Mouse (Mus musculus) left cerebral cortex, adult 9 months (tissue): ENCODE measurements around the gene Hmgb2.
"Not testable (repeated sequence)": the region's sequence is repeated elsewhere in the genome, so short reads cannot be mapped to it uniquely, and the experiment has no call there.

Experiments used
- DNase-seq, 2 experiments: peaks; one replicate each; pipeline ENCODE4 v3.0.0; 2022; ENCODE audit warnings: low spot score in 2 of 2

Hmgb2 gene

DNA sequence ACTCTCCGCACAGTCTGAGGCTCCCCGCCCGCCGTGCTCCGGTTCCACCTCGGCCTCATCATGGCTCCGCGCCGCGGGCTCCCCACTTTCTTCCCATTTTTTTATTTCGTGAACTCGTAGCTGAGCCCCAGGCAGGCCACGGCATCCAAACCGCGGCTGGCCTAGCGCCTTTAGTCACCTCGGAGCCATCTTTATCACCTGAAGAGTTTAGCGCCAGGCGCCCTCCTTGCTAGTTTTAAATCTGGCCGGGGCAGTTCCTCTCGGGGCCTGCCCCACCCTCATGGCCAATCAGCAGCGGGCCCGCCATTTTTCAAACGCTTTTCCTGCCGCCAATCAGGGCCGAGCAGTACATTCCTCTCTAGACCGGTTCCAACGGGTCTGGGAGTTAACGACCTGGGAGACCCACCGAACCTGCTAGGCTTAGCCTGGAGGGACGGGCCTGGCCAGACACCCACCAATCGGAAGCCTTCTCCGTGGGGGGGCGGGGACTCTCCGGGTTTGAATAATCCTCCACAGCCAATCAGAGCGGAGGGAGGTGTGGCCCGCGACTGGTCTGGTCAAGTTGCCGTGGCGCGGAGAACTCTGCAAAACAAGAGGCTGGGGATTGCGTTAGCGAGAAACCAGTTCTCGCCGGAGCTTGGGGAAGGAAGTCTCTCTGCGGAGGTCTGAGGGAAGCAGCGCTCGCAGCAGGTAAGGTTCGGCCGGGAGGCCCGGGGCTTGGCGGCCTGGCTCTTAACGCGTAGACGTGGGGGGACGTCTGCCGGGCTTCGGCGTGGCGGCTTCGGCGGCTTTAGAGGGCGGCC is at the start of gene Hmgb2:
TSS of gene Hmgb2 (plus strand) at position 592 of the 803 bp plus-strand sequence.
- DNase-seq, result peak; percentile 99

DNA sequence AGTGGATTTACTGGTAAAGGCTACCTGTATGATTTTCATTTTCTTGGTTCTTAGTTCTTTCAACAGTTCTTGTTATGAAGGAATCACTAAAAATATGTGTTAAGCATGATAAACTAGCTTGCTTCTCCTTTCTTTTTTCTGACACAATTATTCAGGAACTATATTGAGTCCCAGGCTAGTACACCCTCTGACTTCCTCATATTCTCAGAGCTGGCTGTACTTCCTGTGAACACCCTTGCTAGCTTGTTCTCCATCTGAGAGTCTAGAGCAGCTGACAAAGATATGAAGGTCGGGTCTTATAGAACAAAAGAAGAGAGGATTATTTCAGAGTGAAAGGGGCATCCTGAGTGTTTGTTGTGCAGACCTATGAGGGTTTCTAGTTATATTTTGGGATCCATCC is 48.9 kb upstream of the Hmgb2 start:
- no peak for DNase-seq

- no peak for DNase-seq
Measured at GRCm38 (mm10) chr8:57463757-57464156, 48.0 kb upstream of the Hmgb2 start.

- DNase-seq, result no peak
Measured at GRCm38 (mm10) chr8:57468624-57469023, 43.1 kb upstream of the Hmgb2 start.

- no peak for DNase-seq
Measured at GRCm38 (mm10) chr8:57470863-57471262, 40.8 kb upstream of the Hmgb2 start.

GRCm38 (mm10) chr8:57473751-57474150 is 38.0 kb upstream of the Hmgb2 start:
- no peak for DNase-seq

DNA sequence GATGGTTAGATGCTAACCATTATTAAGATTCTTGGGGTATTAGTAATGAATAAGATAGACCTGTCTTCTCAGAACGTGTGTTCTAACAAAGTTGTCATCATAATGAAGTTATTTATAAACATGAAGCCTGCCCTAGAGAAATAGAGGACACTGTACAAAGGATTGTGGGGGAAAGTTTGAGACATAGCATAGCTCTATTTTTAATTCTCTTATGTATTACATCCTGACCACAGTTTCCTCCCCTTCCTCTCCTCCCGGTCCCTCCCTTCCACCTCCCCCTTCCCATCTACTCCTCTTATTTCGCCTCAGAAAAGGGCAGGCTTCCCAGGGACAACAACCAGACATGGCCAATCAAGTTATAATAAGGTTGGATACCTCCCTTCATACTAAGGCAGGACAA is 33.3 kb upstream of the Hmgb2 start:
- DNase-seq, result no peak

DNA sequence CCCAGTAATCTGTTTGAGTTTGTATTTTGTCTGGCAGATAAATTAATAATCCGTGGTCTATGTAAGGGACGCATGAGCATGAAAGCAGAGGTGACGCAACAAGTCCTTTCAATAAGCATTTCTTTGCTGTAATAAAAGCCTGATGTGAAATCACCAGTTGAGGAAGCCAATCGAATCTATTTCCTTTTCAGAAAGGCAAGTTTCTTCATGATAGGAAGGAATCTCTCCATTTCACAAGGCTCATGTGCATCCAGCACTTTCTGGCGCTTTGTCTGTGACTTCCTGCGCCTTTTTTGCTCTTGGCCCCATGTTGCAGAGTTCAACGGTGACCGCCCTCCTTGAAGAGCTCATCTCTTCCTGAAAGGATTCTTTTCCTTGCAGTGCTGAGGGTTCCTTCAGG is 32.0 kb upstream of the Hmgb2 start:
- no peak for DNase-seq

GRCm38 (mm10) chr8:57480606-57481005 is 31.1 kb upstream of the Hmgb2 start:
- DNase-seq, result no peak

GRCm38 (mm10) chr8:57486491-57487440 is 24.9 kb upstream of the Hmgb2 start:
- DNase-seq, result peak in 1 of 2 experiments; percentile 42

- DNase-seq, result peak; percentile 90 to 98
Measured at GRCm38 (mm10) chr8:57487441-57488155, 24.1 kb upstream of the Hmgb2 start, which contains the start of gene Sap30. TSS of gene Sap30 (minus strand) at chr8:57487860.

DNA sequence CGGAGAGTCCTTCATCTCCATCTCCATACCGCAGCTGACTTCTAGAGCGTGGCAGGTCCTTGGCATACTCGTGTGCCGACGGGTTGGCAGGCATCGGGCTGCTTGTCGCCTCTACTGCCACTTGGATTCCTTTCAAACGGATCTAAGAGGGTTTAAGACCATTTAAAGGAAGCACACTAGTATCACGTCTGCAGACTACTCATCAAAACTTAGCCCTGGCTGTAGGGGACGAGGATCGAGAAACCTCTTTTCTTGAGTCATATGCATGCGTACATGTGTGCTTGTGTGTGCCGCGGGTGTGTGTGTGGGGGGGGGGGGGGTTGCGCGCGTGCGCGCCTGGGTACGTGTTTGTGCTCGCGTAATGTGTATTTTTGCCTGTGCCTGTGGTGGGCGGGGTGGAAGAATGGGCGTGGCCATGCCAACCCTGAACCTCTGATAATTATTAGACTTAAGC is 23.4 kb upstream of the Hmgb2 start:
- DNase-seq, result peak in 1 of 2 experiments; percentile 43

GRCm38 (mm10) chr8:57489366-57489765 is 22.3 kb upstream of the Hmgb2 start:
- no peak for DNase-seq

- DNase-seq, result no peak
Measured at GRCm38 (mm10) chr8:57489896-57490295, 21.8 kb upstream of the Hmgb2 start.

DNA sequence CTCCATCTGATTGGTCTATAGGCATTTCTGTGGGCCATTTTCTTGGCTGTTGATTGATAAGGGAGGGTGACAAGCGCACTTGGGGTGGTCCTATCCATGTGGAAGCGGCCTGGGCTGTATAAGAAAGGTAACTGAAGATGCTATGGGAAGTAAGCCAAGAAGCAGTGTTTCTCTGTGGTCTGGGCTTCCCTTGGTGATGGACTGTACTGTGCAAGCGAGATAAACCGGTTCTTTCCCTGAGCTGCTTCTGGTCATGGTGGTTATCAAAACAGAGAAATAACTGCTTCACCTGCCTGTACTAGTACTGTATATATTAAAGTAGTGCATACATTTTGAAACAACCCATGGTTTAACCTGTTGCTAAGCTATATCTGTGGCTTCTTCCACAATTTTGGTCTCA is 19.8 kb upstream of the Hmgb2 start:
- no peak for DNase-seq

DNA sequence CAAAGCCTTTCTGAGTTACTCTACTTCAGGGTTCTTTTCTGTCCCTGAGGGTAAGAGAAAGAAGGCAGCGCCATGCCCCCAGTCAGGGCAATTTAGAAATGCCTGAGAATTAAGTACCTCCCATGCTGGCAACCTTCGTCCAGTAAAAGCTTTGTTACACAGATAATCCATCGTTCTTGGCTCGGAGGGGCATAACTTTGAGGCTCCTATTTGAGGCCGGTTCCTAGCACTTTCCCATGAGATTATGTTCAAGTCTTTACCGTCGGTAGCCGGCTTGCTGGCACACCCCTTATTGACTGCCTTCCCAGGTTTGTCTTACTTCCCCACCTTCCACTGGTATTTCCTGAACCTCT is 13.2 kb upstream of the Hmgb2 start:
- DNase-seq, result no peak

- DNase-seq, result peak in 1 of 2 experiments; percentile 47
Measured at GRCm38 (mm10) chr8:57498847-57499511, 12.7 kb upstream of the Hmgb2 start.

DNA sequence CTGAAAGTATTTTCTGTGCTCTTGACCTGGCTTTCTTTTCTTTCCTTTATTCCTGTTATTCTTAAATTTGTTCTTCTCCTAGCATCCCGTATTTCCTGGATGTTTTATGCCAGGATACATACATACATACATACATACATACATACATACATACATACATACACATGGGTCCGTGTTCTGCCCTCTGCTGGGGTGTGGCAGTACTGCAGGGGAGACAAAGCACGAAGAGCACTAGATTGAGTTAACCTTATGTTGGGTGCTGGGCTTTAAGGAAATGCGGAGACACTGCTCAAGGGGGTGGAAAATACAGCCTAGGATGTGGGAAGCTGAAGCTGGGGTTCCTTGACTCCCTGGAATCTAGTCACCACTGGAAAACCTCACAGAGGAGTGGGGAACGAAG is 8.1 kb upstream of the Hmgb2 start:
- DNase-seq, result peak in 1 of 2 experiments; percentile 71

DNA sequence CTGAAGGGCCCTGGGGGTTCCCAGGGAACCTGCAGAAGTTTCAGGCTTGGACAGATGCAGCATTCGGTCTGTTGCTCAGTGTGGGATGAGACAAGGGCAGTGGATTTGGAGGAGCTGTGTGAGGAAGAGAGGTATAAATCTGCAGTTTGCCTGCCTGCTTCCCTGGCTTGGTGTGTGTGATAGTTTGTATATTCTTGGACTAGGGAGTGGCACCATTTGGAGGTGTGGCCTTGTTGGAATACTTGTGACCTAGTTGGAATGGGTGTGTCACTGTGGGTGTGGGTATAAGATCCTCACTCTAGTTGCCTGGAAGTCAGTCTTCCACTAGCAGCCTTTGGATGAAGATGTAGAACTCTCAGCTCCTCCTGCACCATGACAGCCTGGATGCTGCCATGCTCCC is 6.2 kb upstream of the Hmgb2 start:
- DNase-seq, result not testable (repeated sequence)

DNA sequence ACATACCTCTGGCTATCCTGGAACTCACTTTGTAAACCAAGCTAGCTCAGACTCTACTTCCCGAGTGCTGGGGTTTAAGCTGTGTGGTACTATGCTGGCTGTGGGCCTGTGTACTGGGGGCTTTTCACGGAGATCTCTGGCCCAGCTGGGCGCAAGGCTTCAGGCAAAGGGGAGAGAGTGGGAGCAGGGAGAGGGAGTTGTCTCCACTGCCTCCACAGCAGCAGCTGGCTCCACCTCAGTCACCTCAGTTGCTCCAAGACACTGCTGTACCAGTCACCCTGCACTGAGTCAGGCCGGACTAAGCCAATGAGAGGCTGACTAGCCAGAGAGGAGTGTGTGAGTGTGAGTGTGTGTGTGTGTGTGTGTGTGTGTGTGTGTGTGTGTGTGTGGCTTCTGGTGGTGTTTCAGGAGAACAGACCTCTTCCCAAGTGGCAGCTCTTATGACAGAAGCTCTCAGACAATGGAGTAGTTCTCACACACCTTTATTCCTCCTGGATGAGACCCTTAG is 4.1 kb upstream of the Hmgb2 start:
- no peak for DNase-seq

- DNase-seq, result no peak
Measured at GRCm38 (mm10) chr8:57508657-57509056, 3.0 kb upstream of the Hmgb2 start.
